Mouse (Mus musculus) myocyte (in vitro differentiated cells): ENCODE measurements at regions not wholly inside any gene's neighbourhood (a gene's known extent, or its start where the extent isn't known, plus 50 kb on each side); places are given as distances from the start of the nearest gene placed in this dataset.

Source experiments
- H3K27me3 ChIP-seq: one replicate; pipeline ENCODE4 v1.6.1; 2011; ENCODE audit not compliant: control insufficient read depth, insufficient read depth, insufficient read length
- H3K36me3 ChIP-seq: one replicate; pipeline ENCODE4 v1.6.1; 2011; ENCODE audit not compliant: control insufficient read depth, insufficient read depth
- H3K4me2 ChIP-seq: one replicate; pipeline ENCODE4 v1.6.1; 2011; ENCODE audit warnings: low read depth, control low read depth
- H3K4me3 ChIP-seq: one replicate; pipeline ENCODE4 v1.5.1; 2011; ENCODE audit warnings: mild to moderate bottlenecking, control low read depth, moderate library complexity
- H3K79me2 ChIP-seq: one replicate; pipeline ENCODE4 v1.6.1; 2011; ENCODE audit not compliant: control insufficient read depth, insufficient read depth
- H3ac ChIP-seq: one replicate; pipeline ENCODE4 v1.6.1; 2011; ENCODE audit not compliant: control insufficient read depth, insufficient read length
- CEBPB ChIP-seq: IDR thresholded peaks from 2 replicates; pipeline ENCODE4 v1.6.1; 2011; ENCODE audit warnings: mild to moderate bottlenecking, moderate library complexity; ENCODE audit not compliant: poor library complexity, insufficient read depth, severe bottlenecking
- E2F4 ChIP-seq: IDR thresholded peaks from one replicate; pipeline ENCODE4 v1.6.1; 2011; ENCODE audit warnings: mild to moderate bottlenecking, control low read depth, moderate library complexity; ENCODE audit not compliant: insufficient read depth
- MAX ChIP-seq: IDR thresholded peaks from one replicate; pipeline ENCODE4 v1.6.1; 2011; ENCODE audit warnings: low read depth, mild to moderate bottlenecking, control low read depth
- MYOD1 ChIP-seq, 3 experiments: IDR thresholded peaks; one replicate each; pipeline ENCODE4 v1.6.1; 2011; ENCODE audit warnings: control low read depth in 2 of 3, low read depth in 2 of 3, mild to moderate bottlenecking in 2 of 3, moderate library complexity in 1 of 3; ENCODE audit not compliant: insufficient read length in 2 of 3, control insufficient read depth in 1 of 3
- MYOG ChIP-seq, 3 experiments: IDR thresholded peaks; one replicate each; pipeline ENCODE4 v1.6.1; 2011; ENCODE audit warnings: control low read depth in 2 of 3, low read depth in 2 of 3, mild to moderate bottlenecking in 2 of 3; ENCODE audit not compliant: insufficient read length in 2 of 3, control insufficient read depth in 1 of 3, insufficient read depth in 1 of 3
- POLR2A ChIP-seq: IDR thresholded peaks from one replicate; pipeline ENCODE4 v1.6.1; 2011; ENCODE audit warnings: low read depth, mild to moderate bottlenecking, control low read depth, moderate library complexity; ENCODE audit not compliant: insufficient read length
- POLR2AphosphoS2 ChIP-seq: IDR thresholded peaks from one replicate; pipeline ENCODE4 v1.6.1; 2011; ENCODE audit warnings: low read depth, control low read depth; ENCODE audit not compliant: insufficient read length
- REST ChIP-seq: IDR thresholded peaks from one replicate; pipeline ENCODE4 v1.6.1; 2011; ENCODE audit warnings: mild to moderate bottlenecking, control low read depth, moderate library complexity; ENCODE audit not compliant: insufficient read depth, insufficient read length
- SRF ChIP-seq: IDR thresholded peaks from one replicate; pipeline ENCODE4 v1.6.1; 2011; ENCODE audit warnings: low read depth; ENCODE audit not compliant: control insufficient read depth, insufficient read length
- TCF12 ChIP-seq: IDR thresholded peaks from one replicate; pipeline ENCODE4 v1.6.1; 2011; ENCODE audit warnings: mild to moderate bottlenecking, control low read depth; ENCODE audit not compliant: poor library complexity, insufficient read depth, severe bottlenecking
- TCF3 ChIP-seq: IDR thresholded peaks from one replicate; pipeline ENCODE4 v1.6.1; 2011; ENCODE audit warnings: low read depth, control low read depth; ENCODE audit not compliant: insufficient read length
- USF1 ChIP-seq: IDR thresholded peaks from one replicate; pipeline ENCODE4 v1.6.1; 2011; ENCODE audit warnings: low read depth, mild to moderate bottlenecking, control low read depth, moderate library complexity

DNA sequence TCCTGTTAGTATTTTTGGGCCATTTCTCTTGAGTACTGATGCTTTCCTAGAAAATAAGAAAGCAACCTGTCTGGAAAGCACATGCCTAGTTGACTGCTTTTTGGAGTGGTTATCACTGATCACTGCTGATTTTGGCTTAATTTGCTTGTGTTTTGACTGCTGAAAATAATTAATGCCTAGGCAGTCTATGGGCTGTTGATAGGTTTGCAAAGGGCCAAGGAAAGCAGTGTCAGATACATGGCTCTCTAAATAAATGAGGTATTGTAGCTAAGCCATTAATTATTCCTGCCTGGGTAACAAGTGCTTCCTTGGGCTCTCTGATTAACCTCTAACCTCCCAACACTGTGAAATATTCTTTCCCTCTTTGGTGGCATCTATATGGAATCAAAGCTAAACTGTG lies 145.1 kb upstream of the Htr2a start:
- H3K27me3 ChIP-seq = no peaks in the 10 kb centered on the region
- no peak overlapping the region for H3K4me2 ChIP-seq
- no peak overlapping the region for H3ac ChIP-seq
- H3K36me3 ChIP-seq = no peaks in the 10 kb centered on the region
- no peaks in the 10 kb centered on the region for H3K79me2 ChIP-seq
- TF ChIP-seq MAX (no peak), TCF3 (no peak), E2F4 (no peak), REST (no peak), POLR2AphosphoS2 (no peak), TCF12 (no peak), SRF (no peak), MYOG (IDR thresholded peaks at IDR 0.05; ENCODE audit: control insufficient read depth in 1 of 3, insufficient read depth in 1 of 3, insufficient read length in 2 of 3, low read depth in 2 of 3) (no peak), MYOD1 (IDR thresholded peaks at IDR 0.05; ENCODE audit: control insufficient read depth in 1 of 3, insufficient read length in 2 of 3, low read depth in 2 of 3) (no peak), CEBPB (no peak)
- no peak overlapping the region for H3K4me3 ChIP-seq

- TF ChIP-seq TCF3 = no peak
- no peaks in the 10 kb centered on the region for H3K27me3 ChIP-seq
These were observed 129.1 kb upstream of the Htr2a start for GRCm38 (mm10) chr14:74511521-74511920.

DNA sequence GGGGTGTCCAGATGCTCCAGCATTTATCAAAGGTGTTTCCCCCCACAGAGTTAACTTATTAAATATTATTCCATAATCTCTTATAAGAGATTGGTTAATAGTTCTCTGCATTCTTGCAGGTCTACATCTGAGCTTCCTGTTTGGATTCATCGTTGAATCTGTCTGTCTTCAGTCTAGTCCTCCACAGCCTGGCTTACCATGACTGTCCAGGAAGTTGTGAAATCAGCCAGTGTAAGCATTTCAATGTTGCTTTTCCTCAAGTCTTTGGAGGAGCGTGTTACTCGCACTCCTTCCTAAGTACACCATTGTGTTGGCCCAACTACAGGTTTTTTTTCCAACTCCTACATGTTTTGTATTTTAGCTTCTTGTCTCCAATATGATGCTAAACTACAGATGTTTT lies 124.2 kb upstream of the Htr2a start:
- no peak for TF ChIP-seq MYOD1 (IDR thresholded peaks at IDR 0.05; ENCODE audit: control insufficient read depth in 1 of 3, insufficient read length in 2 of 3, low read depth in 2 of 3)
- no peak for TF ChIP-seq USF1
- TF ChIP-seq MYOG (IDR thresholded peaks at IDR 0.05; ENCODE audit: control insufficient read depth in 1 of 3, insufficient read depth in 1 of 3, insufficient read length in 2 of 3, low read depth in 2 of 3) = no peak
- TF ChIP-seq TCF12 = no peak
- no peaks in the 10 kb centered on the region for H3K36me3 ChIP-seq
- H3K79me2 ChIP-seq = no peaks in the 10 kb centered on the region

More at GRCm38 (mm10) chr14:74511521-74511920, 129.1 kb upstream of the Htr2a start:
- no peaks in the 10 kb centered on the region for H3K79me2 ChIP-seq
- H3K4me3 ChIP-seq = no peak overlapping the region
- H3ac ChIP-seq = no peak overlapping the region
- no peak overlapping the region for H3K4me2 ChIP-seq
- H3K36me3 ChIP-seq = no peaks in the 10 kb centered on the region

GRCm38 (mm10) chr14:74519531-74519930 lies 121.1 kb upstream of the Htr2a start:
- H3K4me3 ChIP-seq = no peak overlapping the region
- H3K36me3 ChIP-seq = no peaks in the 10 kb centered on the region
- no peaks in the 10 kb centered on the region for H3K79me2 ChIP-seq
- H3ac ChIP-seq = no peak overlapping the region
- no peaks in the 10 kb centered on the region for H3K27me3 ChIP-seq
- TF ChIP-seq TCF3 = no peak
- TF ChIP-seq MYOD1 (IDR thresholded peaks at IDR 0.05; ENCODE audit: control insufficient read depth in 1 of 3, insufficient read length in 2 of 3, low read depth in 2 of 3) = no peak
- TF ChIP-seq CEBPB = no peak
- no peak for TF ChIP-seq POLR2AphosphoS2
- TF ChIP-seq SRF = no peak
- TF ChIP-seq USF1 = no peak
- no peak for TF ChIP-seq MAX
- no peak for TF ChIP-seq E2F4
- TF ChIP-seq MYOG (IDR thresholded peaks at IDR 0.05; ENCODE audit: control insufficient read depth in 1 of 3, insufficient read depth in 1 of 3, insufficient read length in 2 of 3, low read depth in 2 of 3) = no peak
- no peak for TF ChIP-seq POLR2A
- TF ChIP-seq TCF12 = no peak
- no peak overlapping the region for H3K4me2 ChIP-seq

More for the DNA sequence above, 124.2 kb upstream of the Htr2a start:
- H3K4me2 ChIP-seq = no peak overlapping the region
- no peak overlapping the region for H3K4me3 ChIP-seq
- no peaks in the 10 kb centered on the region for H3K27me3 ChIP-seq
- no peak overlapping the region for H3ac ChIP-seq

- Histone ChIP-seq H3K4me2 (no peak overlapping the region), H3K79me2 (no peaks in the 10 kb centered on the region), H3K27me3 (no peaks in the 10 kb centered on the region), H3ac (no peak overlapping the region), H3K36me3 (no peaks in the 10 kb centered on the region), H3K4me3 (no peak overlapping the region)
- TF ChIP-seq CEBPB = no peak
- no peak for TF ChIP-seq E2F4
- no peak for TF ChIP-seq TCF3
- no peak for TF ChIP-seq USF1
- no peak for TF ChIP-seq POLR2A
- no peak for TF ChIP-seq REST
- no peak for TF ChIP-seq POLR2AphosphoS2
- TF ChIP-seq MYOD1 (IDR thresholded peaks at IDR 0.05; ENCODE audit: control insufficient read depth in 1 of 3, insufficient read length in 2 of 3, low read depth in 2 of 3) = no peak
- no peak for TF ChIP-seq TCF12
- no peak for TF ChIP-seq MYOG (IDR thresholded peaks at IDR 0.05; ENCODE audit: control insufficient read depth in 1 of 3, insufficient read depth in 1 of 3, insufficient read length in 2 of 3, low read depth in 2 of 3)
- TF ChIP-seq MAX = no peak
- TF ChIP-seq SRF = no peak
These were observed 119.0 kb upstream of the Htr2a start for GRCm38 (mm10) chr14:74521669-74522068.
